Mouse (Mus musculus) midbrain, embryonic 16.5 days (tissue): ENCODE data around the gene Lrrc8d. TPM values are rescaled to one million over a fixed set of nuclear protein-coding genes. Genes with fewer than 3 reads are reported as not detected.

ENCODE experiments used
- ATAC-seq: fragments of 200-750 bp; cut with Nextera tagmentation; 2 replicates; pipeline ENCODE4 v1.8.0; 2017; ENCODE audit warnings: moderate TSS enrichment
- H3K27ac ChIP-seq: fragments of 300-500 bp; sonication (generic); 2 replicates; pipeline ENCODE4 v1.5.1; 2014; ENCODE audit warnings: mild to moderate bottlenecking, low read length, mixed read lengths
- H3K27me3 ChIP-seq: fragments of 300-500 bp; sonication (generic); 2 replicates; pipeline ENCODE4 v1.6.1; 2014; ENCODE audit warnings: low read depth, low read length, mixed read lengths; ENCODE audit not compliant: control insufficient read depth, insufficient read depth
- H3K36me3 ChIP-seq: fragments of 300-500 bp; sonication (generic); 2 replicates; pipeline ENCODE4 v1.6.1; 2014; ENCODE audit warnings: mild to moderate bottlenecking, low read length, moderate library complexity, mixed read lengths; ENCODE audit not compliant: control insufficient read depth, insufficient read depth
- H3K4me1 ChIP-seq: fragments of 300-500 bp; sonication (generic); 2 replicates; pipeline ENCODE4 v1.6.1; 2014; ENCODE audit warnings: mild to moderate bottlenecking, low read length, mixed read lengths; ENCODE audit not compliant: control insufficient read depth, insufficient read depth
- H3K4me2 ChIP-seq: fragments of 300-500 bp; sonication (generic); 2 replicates; pipeline ENCODE4 v1.6.1; 2014; ENCODE audit warnings: mild to moderate bottlenecking, low read length, mixed read lengths
- H3K4me3 ChIP-seq: fragments of 300-500 bp; sonication (generic); 2 replicates; pipeline ENCODE4 v1.5.1; 2014; ENCODE audit warnings: low read depth, mild to moderate bottlenecking, low read length, moderate library complexity, mixed read lengths
- H3K9ac ChIP-seq: fragments of 300-500 bp; sonication (generic); 2 replicates; pipeline ENCODE4 v1.6.1; 2014; ENCODE audit warnings: low read depth, low read length, mixed read lengths
- H3K9me3 ChIP-seq: fragments of 300-500 bp; sonication (generic); replicated peaks from 2 replicates; pipeline ENCODE4 v1.6.1; 2014; ENCODE audit warnings: mild to moderate bottlenecking, low read length, mixed read lengths; ENCODE audit not compliant: control insufficient read depth, poor library complexity, severe bottlenecking
- WGBS: fragments of 180-500 bp; shearing (Covaris S2); extraction: QIAGEN DNeasy Blood & Tissue Kit; methylation state at CpG from one replicate; pipeline ENCODE4 v1.1.7; 2014; 5-methylcytosine and 5-hydroxymethylcytosine counted together
- polyA plus RNA-seq: library from polyadenylated mRNA; unstranded; fragments of >200 nt; fragmentation: Nextera tagmentation; extraction: Ambion mirVana; gene quantifications from 2 replicates; pipeline ENCODE4 v1.2.1, GENCODE M21; 2015

Lrrc8d gene
- polyA plus RNA-seq, 1 experiment from 2014 or later = 33.9 TPM

GRCm38 (mm10) chr5:105697886-105698285 is 1.9 kb upstream of the Lrrc8d start:
- no peaks in the 10 kb centered on the region for H3K9me3 ChIP-seq
- no peak overlapping the region for H3K27ac ChIP-seq
- H3K4me3 ChIP-seq = no peak overlapping the region
- H3K36me3 ChIP-seq = no peaks in the 10 kb centered on the region
- ATAC-seq = no peak
- H3K4me2 ChIP-seq = no peak overlapping the region
- no peak overlapping the region for H3K9ac ChIP-seq
- no peaks in the 10 kb centered on the region for H3K27me3 ChIP-seq
- WGBS = 86% methylated on average over 3 of the region's 3 CpGs
- peaks cover 22% of the 10 kb centered on the region for H3K4me1 ChIP-seq

GRCm38 (mm10) chr5:105698694-105699093 is 1.1 kb upstream of the Lrrc8d start:
- no peak for ATAC-seq
- H3K9ac ChIP-seq = no peak overlapping the region
- no peaks in the 10 kb centered on the region for H3K36me3 ChIP-seq
- H3K27ac ChIP-seq = no peak overlapping the region
- 18% methylated on average over 7 of the region's 7 CpGs for WGBS
- peaks cover 27% of the 10 kb centered on the region for H3K4me1 ChIP-seq
- peak overlapping the region; percentile 90 for H3K4me2 ChIP-seq
- H3K27me3 ChIP-seq = no peaks in the 10 kb centered on the region
- H3K9me3 ChIP-seq = no peaks in the 10 kb centered on the region
- H3K4me3 ChIP-seq = no peak overlapping the region; the same call in 1 of the 2 replicates

DNA sequence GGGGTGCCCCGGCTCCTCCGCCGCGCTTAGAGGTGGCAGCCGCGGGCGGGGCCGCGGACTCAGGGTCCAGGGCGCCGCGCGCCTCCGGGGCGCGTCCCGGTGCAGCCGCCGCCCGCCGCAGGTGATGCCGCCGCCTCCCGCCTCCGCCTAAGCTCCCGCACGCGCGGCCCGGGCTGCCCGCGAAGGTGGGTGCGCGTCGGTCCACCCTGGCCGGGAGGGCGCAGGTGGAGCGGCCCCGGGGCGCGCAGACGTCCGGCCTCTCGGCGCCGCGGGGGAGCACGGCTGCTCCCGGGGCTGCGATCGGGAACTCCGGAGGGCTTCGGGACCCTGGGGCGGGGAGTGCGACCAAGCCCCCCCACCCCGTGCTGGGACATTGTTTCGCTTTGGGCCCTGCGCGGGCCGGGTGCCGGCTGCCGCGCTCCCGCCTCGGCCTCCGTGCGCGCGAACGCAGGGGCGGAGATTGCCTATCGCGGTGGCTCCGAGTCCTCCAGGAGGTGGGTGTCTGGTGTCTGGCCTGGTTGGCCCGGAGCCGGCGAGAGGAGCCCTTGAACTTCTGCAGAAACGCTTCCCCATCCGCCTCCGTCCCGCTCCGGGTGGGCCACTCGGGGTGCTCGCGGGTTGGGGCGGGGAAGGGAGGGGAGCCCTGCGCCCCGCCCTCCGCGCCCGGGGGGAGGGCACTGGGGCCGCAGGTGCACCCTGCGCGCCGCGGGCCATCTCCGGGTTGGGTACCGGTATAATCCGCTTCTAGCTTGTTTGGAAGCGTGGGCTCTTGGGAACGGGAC is 492 bp downstream of the Lrrc8d start:
- H3K9me3 ChIP-seq = no peaks in the 10 kb centered on the region
- no peaks in the 10 kb centered on the region for H3K27me3 ChIP-seq
- peak overlapping the region; percentile 100 for H3K9ac ChIP-seq
- H3K4me1 ChIP-seq = peaks cover 39% of the 10 kb centered on the region
- peak; percentile 80 for ATAC-seq
- under 1% methylated on average over 89 of the region's 101 CpGs for WGBS
- H3K4me3 ChIP-seq = peak overlapping the region; percentile 97
- peak overlapping the region; percentile 90 for H3K4me2 ChIP-seq
- H3K27ac ChIP-seq = peak overlapping the region; percentile 93
- no peaks in the 10 kb centered on the region for H3K36me3 ChIP-seq

- H3K27ac ChIP-seq = no peak overlapping the region
- no peak for ATAC-seq
- peak overlapping the region; percentile 90 for H3K4me2 ChIP-seq
- WGBS = 63% methylated on average over 9 of the region's 9 CpGs
- peak overlapping the region; percentile 100 for H3K9ac ChIP-seq
- no peaks in the 10 kb centered on the region for H3K27me3 ChIP-seq
- no peaks in the 10 kb centered on the region for H3K36me3 ChIP-seq
- no peaks in the 10 kb centered on the region for H3K9me3 ChIP-seq
- peak overlapping the region; percentile 97 for H3K4me3 ChIP-seq
- H3K4me1 ChIP-seq = peaks cover 43% of the 10 kb centered on the region
Measured at GRCm38 (mm10) chr5:105701326-105701725, 1.6 kb downstream of the Lrrc8d start.

GRCm38 (mm10) chr5:105701844-105702243 is 2.1 kb downstream of the Lrrc8d start:
- Histone ChIP-seq H3K9ac (no peak overlapping the region), H3K4me2 (peak overlapping the region; percentile 90), H3K27me3 (no peaks in the 10 kb centered on the region), H3K27ac (no peak overlapping the region), H3K36me3 (no peaks in the 10 kb centered on the region), H3K9me3 (no peaks in the 10 kb centered on the region), H3K4me1 (peaks cover 43% of the 10 kb centered on the region), H3K4me3 (no peak overlapping the region)
- ATAC-seq = no peak
- WGBS = 79% methylated on average over 8 of the region's 8 CpGs

GRCm38 (mm10) chr5:105702580-105703285 is 3.0 kb downstream of the Lrrc8d start:
- ATAC-seq = no peak
- H3K4me1 ChIP-seq = peaks cover 43% of the 10 kb centered on the region

DNA sequence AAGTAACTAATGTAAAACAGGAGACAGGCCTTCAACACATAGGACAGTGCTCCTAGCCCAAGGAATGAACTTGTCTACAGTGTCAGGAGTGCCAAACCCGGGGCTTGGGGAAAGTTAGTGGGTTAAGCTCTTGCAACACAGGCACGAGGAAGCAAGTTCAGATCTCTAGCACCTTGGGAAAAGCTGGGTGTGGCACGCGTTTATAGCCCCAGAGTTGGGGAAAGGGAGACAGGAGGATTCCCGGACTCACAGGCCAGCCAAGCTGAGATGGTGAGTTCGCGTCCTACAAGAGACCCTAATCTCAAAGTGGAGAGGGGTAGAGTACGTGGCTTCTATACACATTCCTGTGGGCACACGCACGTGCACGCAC is 3.5 kb downstream of the Lrrc8d start:
- peaks cover 43% of the 10 kb centered on the region for H3K4me1 ChIP-seq
- 94% methylated on average over 11 of the region's 11 CpGs for WGBS
- ATAC-seq = no peak

More at GRCm38 (mm10) chr5:105702580-105703285, 3.0 kb downstream of the Lrrc8d start:
- H3K36me3 ChIP-seq = no peaks in the 10 kb centered on the region
- 0 out of 2 replicates have a peak overlapping the region, but pooled peaks have one; percentile 10 for H3K4me2 ChIP-seq
- H3K27me3 ChIP-seq = no peaks in the 10 kb centered on the region
- H3K9me3 ChIP-seq = no peaks in the 10 kb centered on the region
- no peak overlapping the region for H3K4me3 ChIP-seq
- WGBS = 77% methylated on average over 9 of the region's 9 CpGs
- H3K9ac ChIP-seq = no peak overlapping the region
- no peak overlapping the region for H3K27ac ChIP-seq

GRCm38 (mm10) chr5:105704573-105704972 is 4.8 kb downstream of the Lrrc8d start:
- Histone ChIP-seq H3K4me3 (no peak overlapping the region), H3K9me3 (no peaks in the 10 kb centered on the region), H3K4me1 (peaks cover 36% of the 10 kb centered on the region), H3K27me3 (no peaks in the 10 kb centered on the region), H3K27ac (0 out of 2 replicates have a peak overlapping the region, but pooled peaks have one; percentile 34), H3K9ac (no peak overlapping the region), H3K4me2 (no peak overlapping the region), H3K36me3 (no peaks in the 10 kb centered on the region)
- no peak for ATAC-seq
- 43% methylated on average over 9 of the region's 9 CpGs for WGBS

More for the DNA sequence above, 3.5 kb downstream of the Lrrc8d start:
- no peaks in the 10 kb centered on the region for H3K27me3 ChIP-seq
- no peak overlapping the region for H3K4me3 ChIP-seq
- no peak overlapping the region for H3K27ac ChIP-seq
- H3K9me3 ChIP-seq = no peaks in the 10 kb centered on the region
- H3K9ac ChIP-seq = no peak overlapping the region
- H3K36me3 ChIP-seq = no peaks in the 10 kb centered on the region
- H3K4me2 ChIP-seq = no peak overlapping the region

GRCm38 (mm10) chr5:105706635-105707034 is 6.9 kb downstream of the Lrrc8d start:
- ATAC-seq = no peak
- no peak overlapping the region for H3K27ac ChIP-seq
- WGBS = 89% methylated on average over 11 of the region's 11 CpGs
- peaks cover 28% of the 10 kb centered on the region for H3K4me1 ChIP-seq
- no peak overlapping the region for H3K4me2 ChIP-seq
- no peaks in the 10 kb centered on the region for H3K9me3 ChIP-seq
- no peak overlapping the region for H3K9ac ChIP-seq
- no peaks in the 10 kb centered on the region for H3K36me3 ChIP-seq
- H3K4me3 ChIP-seq = no peak overlapping the region
- no peaks in the 10 kb centered on the region for H3K27me3 ChIP-seq
